Mouse (Mus musculus) layer of hippocampus, postnatal 25 days (tissue): ENCODE measurements around the gene Abcg4. TPM values are rescaled to one million over a fixed set of nuclear protein-coding genes. Genes with fewer than 3 reads are reported as not detected.

Experiments used
- DNase-seq, 2 experiments: peaks; one replicate each; pipeline ENCODE4 v3.0.0; 2022; ENCODE audit warnings: mixed read lengths in 2 of 2, low spot score in 1 of 2; ENCODE audit errors: extremely low spot score in 1 of 2
- microRNA-seq, 2 experiments: library from miRNA; unstranded; fragments of <30 nt; microRNA quantifications; one replicate each; pipeline ENCODE4 v1.2.0; 2021
- total RNA-seq, 2 experiments: library from RNA; stranded (reverse); gene quantifications; 2 replicates each; pipeline ENCODE4 v1.2.3; 2021

The Abcg4 gene
- total RNA-seq, 2 experiments from 2014 or later: 65.0 to 79.6 TPM

DNA sequence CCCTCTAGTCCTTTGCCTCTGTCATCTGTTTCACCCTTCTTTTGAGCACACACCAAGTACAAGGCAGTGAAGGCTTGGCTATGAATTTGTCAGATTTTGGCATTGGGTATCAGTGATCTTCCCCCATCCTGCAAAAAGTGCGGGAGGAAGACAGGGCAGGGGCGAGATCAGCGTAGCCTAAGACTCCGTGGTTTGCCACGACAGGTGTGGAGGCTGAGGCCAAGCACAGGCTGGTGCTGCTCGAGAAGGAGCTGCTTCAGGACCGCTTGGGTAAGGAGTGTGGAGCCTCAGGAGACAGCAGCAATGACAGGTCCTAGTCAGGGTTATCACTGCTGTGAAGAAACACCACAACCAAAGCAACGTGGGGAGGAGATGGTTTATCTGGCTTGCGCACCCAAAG lies 47.0 kb downstream of the Abcg4 start:
- no peak for DNase-seq

DNA sequence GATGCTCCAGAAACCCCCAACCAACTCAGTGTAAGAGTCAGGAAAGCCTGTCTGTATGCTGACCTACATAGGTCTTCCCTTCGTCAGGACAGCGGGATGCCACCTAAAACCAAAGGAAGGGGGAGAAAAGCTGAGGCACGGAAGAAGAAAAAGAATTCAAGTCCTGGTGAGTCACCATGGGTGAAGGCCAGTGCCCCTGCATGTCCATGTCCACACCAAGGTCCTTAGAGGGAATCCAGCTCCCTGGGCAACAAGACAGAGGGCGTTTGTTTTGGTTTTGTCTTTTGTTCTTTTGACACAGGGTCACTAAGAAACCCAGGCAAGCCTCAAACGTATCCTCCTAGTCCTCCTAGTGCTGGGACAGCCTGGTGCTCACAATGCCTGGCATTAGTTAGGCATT lies 47.5 kb downstream of the Abcg4 start:
- DNase-seq: no peak

DNA sequence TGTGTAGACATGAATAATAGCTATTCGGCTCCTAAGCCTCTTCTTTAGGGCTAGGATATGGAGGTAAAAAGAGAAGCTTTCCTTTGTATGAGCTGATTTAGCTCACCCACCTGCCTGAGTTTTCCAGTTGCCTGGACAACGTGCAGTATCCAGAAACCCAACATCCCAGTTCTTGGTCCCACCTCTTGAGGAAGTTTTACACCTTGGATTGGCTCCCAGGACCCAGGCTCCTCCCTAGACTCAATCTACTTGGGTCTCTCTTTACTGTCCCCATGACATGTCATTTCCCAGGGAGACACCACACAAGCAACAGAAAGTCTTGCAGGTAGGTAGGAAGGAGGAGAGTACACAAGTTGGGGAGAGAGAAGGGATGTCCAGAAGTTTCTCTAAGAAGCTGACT lies 48.0 kb downstream of the Abcg4 start, which contains the start of gene Ccdc153:
Gene Ccdc153 (plus strand): TSS at position 278 of the 400 bp plus-strand sequence.
- no peak for DNase-seq

DNA sequence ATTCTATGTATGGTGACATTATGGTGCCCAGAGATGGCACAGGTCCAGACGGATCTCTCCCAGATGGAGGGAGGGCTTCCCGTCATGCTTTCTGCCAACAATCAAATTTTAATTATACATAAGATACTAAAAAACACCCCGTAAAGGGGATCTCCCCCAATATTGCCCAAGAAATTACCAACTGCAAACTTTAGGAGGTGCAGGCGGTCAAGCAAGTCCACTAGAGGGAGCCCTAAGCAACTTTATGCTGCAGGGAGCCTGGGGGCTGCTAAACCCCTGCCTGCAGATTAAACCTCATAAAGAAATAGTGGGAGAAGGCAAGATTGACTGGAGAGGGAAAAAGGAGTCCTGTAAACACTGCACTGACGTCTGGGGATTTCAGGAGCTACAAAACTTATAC lies 49.0 kb downstream of the Abcg4 start:
- DNase-seq: peak in 1 of 2 experiments; percentile 64

DNA sequence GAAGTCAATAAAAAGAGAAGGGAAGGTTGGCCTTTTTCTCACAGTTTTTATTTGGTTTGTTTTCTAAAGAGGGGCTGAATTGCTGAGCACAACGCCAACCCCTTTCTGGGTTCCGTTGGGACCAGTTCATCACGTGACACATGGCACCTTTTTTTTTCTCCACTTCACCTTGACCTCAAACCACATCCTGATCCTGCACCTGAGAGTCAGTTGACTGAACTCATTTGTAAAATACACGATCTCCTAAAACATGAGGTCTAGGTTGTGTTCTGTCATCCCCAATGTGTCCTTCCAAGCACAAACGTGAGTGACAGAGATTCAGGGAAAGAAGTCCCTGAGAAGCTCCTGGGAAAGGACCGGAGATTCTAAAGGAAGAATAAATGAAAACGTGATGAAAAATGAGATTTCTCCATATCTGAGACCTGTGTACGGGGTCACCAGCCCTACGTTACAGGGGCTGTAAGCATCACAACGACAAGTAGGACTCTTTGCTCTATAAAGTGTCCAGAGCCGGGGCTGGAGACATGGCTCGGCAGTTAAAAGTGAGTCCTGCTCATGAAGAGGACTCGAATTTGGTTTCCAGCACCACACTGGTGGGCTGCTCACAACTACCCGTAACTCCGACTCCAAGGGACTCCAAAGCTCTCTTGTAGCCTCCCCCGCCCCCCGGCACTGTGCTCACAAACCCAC lies 49.8 kb downstream of the Abcg4 start:
- DNase-seq: no peak

DNA sequence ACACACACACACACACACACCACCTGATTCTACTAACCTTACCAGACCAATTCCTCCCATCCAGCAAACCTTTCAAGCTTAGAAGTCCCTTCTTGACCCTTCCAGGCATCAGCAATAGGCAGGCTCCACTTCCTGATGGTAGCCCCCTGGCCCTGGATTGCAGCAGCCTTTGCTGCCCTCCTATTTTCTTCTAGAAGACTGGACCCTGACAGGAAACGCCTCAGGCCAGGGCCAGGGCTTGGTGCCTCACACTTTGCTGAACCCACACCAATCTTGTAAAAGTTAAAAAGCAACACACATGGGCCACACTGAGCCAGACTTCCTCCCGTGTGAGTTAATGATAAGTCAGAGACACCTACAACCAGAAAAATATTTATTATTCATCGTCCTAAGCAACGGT lies 51.3 kb downstream of the Abcg4 start:
- DNase-seq: no peak

DNA sequence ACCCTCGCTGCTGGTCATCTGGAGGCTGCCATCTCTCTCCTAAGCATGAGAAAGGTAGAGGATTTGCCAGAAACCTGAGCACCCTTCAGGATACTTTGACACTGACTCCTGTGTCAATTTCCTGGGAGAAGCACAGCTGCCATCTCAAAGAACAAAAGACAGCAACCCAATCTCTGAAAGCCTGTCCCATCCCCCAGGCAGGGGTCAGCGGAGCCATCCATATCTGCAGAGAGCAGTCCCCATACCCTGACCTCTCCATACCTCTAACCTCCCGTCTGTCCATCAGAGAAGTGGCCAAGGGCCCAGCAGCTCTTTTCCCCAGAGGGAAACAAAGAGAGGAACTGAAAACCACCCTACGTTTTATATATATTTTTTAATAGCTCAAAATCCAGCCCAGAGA lies 51.8 kb downstream of the Abcg4 start:
- DNase-seq: no peak

DNA sequence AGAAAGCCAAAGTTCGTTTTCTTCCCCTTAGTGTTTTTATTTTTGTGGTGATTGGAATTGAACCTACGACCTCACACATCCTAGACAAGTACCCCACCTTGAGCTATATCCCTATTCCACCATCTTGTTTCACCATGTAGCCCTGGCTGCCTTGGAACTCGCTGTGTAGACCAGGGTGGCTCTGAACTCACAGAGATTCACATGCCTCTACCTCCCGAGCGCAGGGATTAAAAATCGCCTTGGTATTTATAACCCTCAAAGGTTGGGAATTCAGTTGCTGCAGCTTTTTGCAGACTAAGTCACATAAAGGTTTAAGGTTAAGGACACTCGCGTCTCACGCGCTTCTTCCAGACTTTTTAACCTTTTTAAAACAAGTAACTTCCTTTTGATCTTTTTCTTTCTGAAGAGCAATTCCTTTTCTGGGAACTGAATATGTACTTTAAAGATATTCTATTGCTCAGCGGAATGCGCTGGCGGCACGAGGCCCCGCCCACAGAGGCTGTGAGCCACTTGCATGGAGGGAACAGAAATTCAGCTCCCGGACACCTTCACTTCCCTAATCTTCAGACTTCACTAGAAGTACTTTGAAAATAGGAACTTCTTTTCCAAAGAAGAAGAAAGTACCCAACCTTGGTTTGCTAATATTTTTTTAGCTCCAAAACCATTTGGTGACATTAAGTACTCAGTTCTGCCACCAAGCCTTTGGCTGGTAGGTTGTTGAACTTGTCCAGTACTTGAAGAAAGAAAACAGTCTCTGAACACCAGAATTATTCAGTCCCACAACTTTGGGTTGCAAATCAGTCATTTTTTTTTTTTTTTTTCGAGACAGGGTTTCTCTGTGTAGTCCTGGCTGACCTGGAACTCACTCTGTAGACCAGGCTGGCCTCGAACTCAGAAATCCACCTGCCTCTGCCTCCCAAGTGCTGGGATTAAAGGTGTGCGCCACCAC lies 53.7 kb downstream of the Abcg4 start:
- no peak for DNase-seq

DNA sequence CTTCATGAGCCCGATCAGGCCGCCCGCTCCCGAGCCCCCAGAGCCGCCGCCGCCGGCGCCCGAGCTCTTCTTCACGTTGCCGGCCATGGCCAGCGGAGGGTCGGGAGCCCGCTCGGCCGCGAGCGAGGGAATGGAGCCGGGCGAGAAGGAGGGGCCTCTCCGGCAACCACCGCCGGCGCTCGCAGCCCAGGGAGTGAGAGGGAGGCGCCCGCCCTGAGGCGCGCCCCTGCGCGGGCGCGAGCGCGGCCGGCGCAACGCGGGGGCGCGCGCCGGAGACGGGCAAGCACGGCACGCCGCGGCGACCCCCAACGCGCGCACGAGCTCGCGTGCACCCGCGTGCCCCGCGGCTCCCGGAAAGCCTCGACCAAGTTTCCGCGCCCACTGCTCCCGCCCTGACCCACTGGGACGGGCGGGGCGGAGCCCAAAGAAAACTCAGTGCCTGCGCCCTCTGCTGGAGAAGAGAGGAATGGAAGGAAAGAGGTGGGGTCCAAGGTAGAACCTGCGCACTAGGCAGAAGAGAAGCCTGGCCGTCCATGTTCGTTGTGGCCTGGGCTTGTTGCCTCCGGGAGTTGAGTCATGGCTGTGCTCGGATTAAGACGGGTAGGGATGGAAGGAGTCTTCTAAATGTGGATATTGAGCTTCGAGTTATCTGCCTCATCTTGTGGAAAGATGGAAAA lies 54.5 kb downstream of the Abcg4 start, which contains the start of gene Cbl:
Gene Cbl (minus strand): TSS at position 248 of the 677 bp plus-strand sequence.
- peak; percentile 99 for DNase-seq

DNA sequence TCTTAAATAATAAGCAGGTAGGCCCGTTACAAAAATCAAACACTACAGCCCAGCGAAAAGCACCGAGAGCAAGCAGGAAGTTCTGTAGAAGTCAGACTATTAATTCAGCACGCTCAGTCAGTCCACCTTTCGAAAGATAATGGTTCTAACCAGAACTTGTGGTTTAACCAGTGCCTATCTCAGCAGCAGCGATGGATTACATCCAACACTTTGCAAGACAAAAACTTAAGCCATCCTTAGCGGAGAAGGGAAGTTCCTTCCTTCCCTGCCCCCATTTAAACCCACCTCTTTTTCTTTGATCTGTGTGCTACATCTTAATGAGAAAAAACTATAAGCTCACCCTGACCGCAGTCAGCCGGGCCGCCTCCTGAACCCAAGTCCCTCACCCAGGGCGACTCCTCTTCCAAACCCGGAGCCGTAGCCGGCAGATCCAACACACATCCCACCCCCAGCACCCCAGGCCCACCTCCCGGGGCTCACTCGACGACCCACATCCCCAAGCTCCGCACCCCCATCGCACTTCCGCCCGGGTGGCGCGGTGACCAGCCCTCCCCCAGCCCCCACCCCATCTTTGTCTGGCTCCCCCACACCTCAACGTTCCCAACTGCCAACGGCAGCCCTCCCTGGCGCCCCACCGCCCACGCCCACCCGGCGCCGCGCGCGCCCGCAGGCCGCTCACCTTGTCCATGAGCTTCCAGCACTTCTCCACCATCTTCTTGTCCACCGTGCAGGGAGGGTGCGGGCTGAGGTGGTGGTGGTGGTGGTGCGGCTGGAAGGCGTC lies 55.2 kb downstream of the Abcg4 start:
- DNase-seq: peak in 1 of 2 experiments; percentile 19

DNA sequence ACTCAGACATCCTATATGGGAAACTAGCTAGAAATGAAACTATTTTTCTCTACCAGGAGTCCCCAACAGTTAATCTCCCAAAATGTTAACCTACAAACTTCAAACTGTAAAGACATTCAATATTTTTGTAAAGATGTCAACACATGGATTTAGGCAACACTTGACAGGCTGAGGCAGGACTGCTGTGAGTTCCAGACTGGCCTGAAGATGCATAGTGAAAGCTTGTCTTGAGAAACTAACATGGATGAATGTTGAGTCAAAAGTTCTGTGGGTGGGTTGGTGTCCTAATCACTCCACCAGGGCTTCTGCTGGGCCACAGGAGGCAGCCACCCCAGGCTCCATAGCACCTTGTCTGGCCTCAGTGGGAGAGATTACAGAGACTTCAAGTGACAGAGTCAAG lies 56.8 kb downstream of the Abcg4 start:
- no peak for DNase-seq

DNA sequence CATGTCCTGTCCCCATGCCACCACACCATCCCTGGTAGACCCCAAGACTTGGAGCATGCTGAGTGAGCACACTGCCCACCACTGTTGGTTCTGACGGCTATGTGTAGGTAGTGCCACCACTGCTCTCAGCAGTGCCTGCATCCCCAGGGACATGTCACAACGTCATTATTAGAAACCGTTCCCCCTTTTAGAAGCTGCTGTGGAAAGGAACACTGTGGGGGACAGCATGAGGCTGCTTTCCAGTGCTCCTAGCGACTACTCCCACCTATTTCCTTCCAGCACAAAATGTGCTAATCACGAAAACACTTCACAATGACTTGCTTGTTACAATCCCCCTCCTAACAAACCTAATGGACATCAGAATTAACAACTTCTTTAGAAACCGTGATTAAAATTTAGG lies 62.4 kb downstream of the Abcg4 start:
- no peak for DNase-seq

Small RNAs within 50 kb of the gene (microRNA-seq; reads per million reads assigned to microRNA genes)
- gene Gm44335: 0 reads per million in 2 experiments

Other genes starting within 250 kb of the Abcg4 start
- gene Thy1, start 245.2 kb downstream of the Abcg4 start, total RNA-seq: 100 to 1,000 TPM; 833 to 928 TPM
- gene Usp2, start 221.6 kb downstream of the Abcg4 start, total RNA-seq: 10 to 100 TPM; 59.4 to 81.4 TPM
- under 1 TPM; 0.31 to 0.49 TPM for gene Mfrp, start 186.9 kb downstream of the Abcg4 start, total RNA-seq
- gene C1qtnf5, start 181.4 kb downstream of the Abcg4 start, total RNA-seq: 10 to 100 TPM; 13.6 to 16.8 TPM
- gene Gm49380, start 175.1 kb downstream of the Abcg4 start, total RNA-seq: under 1 TPM in 1 of 2 experiments, not detected in 1; 0.28 TPM
- gene Rnf26, start 175.1 kb downstream of the Abcg4 start, total RNA-seq: 10 to 100 TPM; 30.3 to 33.0 TPM
- gene Mcam, start 154.1 kb downstream of the Abcg4 start, total RNA-seq: 10 to 100 TPM; 22.5 to 29.3 TPM
- 10 to 100 TPM; 49.2 to 63.4 TPM for gene Cbl, start 54.6 kb downstream of the Abcg4 start, total RNA-seq
- 1 to 10 TPM; 1.9 to 5.4 TPM for gene Ccdc153, start 47.9 kb downstream of the Abcg4 start, total RNA-seq
- gene Pdzd3, start 37.1 kb downstream of the Abcg4 start, total RNA-seq: 1 to 10 TPM; 1.3 to 1.4 TPM
- gene Nlrx1, start 20.0 kb downstream of the Abcg4 start, total RNA-seq: 10 to 100 TPM; 12.8 to 14.7 TPM
- 10 to 100 TPM; 28.1 to 31.2 TPM for gene Hinfp, start 17.1 kb upstream of the Abcg4 start, total RNA-seq
- gene C2cd2l, start 31.7 kb upstream of the Abcg4 start, total RNA-seq: 100 to 1,000 TPM; 196 to 200 TPM
- gene Dpagt1, start 37.4 kb upstream of the Abcg4 start, total RNA-seq: 10 to 100 TPM; 14.2 to 15.8 TPM
- gene H2afx, start 46.1 kb upstream of the Abcg4 start, total RNA-seq: 10 to 100 TPM; 50.6 to 58.4 TPM
- gene Hmbs, start 55.6 kb upstream of the Abcg4 start, total RNA-seq: 10 to 100 TPM; 17.9 to 23.6 TPM
- gene Vps11, start 73.1 kb upstream of the Abcg4 start, total RNA-seq: 10 to 100 TPM; 49.0 to 51.4 TPM
- 100 to 1,000 TPM; 114 to 123 TPM for gene Hyou1, start 90.9 kb upstream of the Abcg4 start, total RNA-seq
- gene Slc37a4, start 108.2 kb upstream of the Abcg4 start, total RNA-seq: 10 to 100 TPM; 32.6 to 34.7 TPM
- gene Rps25, start 118.5 kb upstream of the Abcg4 start, total RNA-seq: 100 to 1,000 TPM; 616 to 726 TPM
- 10 to 100 TPM; 65.1 to 76.5 TPM for gene Trappc4, start 119.0 kb upstream of the Abcg4 start, total RNA-seq
- gene Ccdc84, start 130.0 kb upstream of the Abcg4 start, total RNA-seq: 10 to 100 TPM; 16.8 to 24.1 TPM
- not detected for gene Foxr1, start 152.5 kb upstream of the Abcg4 start, total RNA-seq
- gene Upk2, start 166.4 kb upstream of the Abcg4 start, total RNA-seq: not detected
- 10 to 100 TPM; 59.2 to 78.1 TPM for gene Bcl9l, start 194.2 kb upstream of the Abcg4 start, total RNA-seq